Mouse (Mus musculus): ENCODE measurements around the gene Spns2.

DNA sequence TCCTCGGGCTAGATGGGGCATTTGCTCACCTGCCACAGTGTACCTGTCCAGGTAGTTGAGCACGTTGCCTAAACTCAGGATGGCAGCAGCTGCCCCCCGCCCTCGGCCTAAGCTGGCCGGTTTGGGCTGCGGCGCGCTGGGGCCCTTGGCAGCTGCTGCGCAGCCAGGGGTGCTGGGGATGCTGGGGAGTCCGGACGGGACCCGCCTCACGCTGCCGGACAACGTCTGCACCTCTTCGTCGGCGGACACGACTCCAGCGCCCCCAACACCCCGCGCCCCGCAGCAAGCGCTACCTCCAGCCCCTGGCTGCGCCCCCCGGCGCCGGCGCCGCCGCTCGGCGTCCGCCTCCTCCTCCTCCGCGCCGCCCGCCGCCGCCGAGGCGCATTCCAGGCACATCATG is 307 bp downstream of the Spns2 start:
- no peak for TF ChIP-seq CTCF (IDR thresholded peaks at IDR 0.05)
- TF ChIP-seq EP300 (IDR thresholded peaks at IDR 0.05): no peak

Measured in lung, postnatal 0 days (tissue).